Mouse (Mus musculus) spleen, postnatal 14 days (tissue): ENCODE measurements around the gene Fbxo45.
"Not testable (repeated sequence)": the region's sequence is repeated elsewhere in the genome, so short reads cannot be mapped to it uniquely, and the experiment has no call there.

ENCODE experiments used
- DNase-seq, 2 experiments: peaks; one replicate each; pipeline ENCODE4 v3.0.0; 2021 to 2022; ENCODE audit warnings: low spot score in 2 of 2

Gene Fbxo45

DNA sequence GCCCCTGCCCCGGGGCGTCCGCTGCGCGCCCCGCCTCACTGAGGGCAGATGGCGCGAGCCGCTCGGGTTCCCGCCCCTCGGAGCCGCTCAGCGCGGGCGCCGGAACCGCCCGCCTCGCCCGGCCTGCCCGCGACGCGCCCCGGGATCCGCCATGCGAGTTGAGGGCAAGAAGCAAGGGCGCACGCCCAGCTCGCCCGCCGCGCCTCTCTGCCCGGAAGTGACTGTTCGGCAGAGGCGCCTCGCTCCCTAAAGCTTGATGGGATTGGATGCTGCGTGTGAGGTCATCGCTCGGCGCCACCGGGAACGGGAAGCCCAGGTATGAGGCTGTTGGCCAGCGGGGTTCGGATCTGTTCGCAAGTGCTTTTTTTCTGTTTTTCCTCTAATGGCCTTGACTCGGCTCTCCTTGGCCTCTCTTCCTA lies at the start of gene Fbxo45, which contains the start of gene Wdr53:
Fbxo45 (minus strand) TSS at position 207 of the 419 bp plus-strand sequence.
Wdr53 (plus strand) TSS at position 276 of the 419 bp plus-strand sequence.
- DNase-seq, result peak; percentile 93 to 97

DNA sequence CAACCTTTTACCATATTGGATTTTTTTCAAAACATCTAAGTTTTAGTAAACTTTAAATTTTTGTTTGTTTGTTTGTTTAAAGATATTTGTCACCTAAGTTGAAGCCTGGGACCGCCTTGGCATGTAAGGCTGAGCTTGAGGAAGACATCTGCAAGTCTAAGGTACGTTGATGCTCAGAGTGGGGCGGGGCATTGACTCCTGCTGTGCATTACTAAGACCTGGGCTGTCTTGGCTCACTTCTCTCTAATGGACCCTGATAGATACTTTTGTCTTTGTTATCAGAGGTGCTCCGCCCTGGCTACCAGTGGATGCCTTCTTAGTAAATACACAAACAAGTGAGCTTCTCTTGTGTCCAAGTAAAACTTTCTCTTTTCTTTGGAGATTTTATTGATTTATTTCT lies 44.9 kb upstream of the Fbxo45 start:
- DNase-seq, result no peak

DNA sequence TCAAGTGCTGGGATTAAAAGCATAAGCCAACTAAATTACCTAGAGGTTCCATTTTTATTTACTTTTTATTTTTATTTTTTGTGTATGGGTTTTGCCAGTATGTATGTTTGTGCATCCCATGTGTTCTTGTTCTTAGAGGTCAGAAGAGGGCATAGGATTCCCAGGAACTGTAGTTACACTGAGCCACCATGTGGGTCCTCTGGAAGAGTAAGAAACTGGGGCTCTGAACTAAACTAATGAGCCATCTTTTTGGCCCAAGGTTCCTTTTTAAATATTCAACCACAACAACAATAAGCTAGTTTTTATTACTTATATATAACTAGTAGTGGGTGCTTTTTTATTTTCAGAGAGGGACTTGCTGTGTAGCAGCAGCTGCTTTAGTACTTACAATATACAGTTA lies 35.6 kb upstream of the Fbxo45 start:
- DNase-seq, result no peak

DNA sequence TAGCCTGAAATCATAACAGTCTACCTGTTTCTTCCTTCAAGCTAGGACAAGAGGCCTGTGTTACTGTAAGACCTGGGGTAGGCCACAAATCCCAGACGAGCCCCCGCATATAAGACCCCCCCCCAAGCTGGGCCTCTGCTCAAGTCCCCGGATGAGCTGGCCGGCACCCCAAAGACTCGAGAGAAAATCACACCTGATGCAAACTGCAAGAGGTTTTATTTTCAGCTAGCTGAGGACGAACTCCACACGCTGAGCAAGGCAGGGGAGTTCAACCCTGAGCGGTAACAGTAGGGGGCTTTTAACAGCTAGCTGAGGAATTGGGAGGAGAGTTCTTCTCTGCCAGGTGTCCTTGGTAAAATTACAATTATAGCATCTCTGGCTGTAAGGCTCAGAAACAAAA lies 33.3 kb upstream of the Fbxo45 start:
- DNase-seq, result no peak

DNA sequence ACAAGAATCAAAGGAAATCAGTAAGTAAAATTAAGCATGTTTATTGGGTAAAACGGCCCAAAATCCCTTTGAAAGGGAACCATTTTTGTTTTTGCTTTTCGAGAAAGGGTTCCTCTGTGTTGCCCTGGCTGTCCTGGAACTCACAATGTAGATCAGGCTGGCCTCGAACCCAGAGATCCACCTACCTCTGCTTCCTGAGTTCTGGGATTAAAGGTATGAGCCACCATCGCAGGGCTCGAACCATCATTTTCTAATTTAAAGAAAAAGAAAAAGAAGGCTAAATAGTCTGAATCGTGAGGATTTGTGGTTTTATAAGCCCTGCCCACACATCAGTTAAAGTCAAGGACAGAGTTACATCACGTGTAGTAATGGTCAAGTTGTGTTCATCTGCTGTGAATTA lies 31.4 kb upstream of the Fbxo45 start:
- no peak for DNase-seq

DNA sequence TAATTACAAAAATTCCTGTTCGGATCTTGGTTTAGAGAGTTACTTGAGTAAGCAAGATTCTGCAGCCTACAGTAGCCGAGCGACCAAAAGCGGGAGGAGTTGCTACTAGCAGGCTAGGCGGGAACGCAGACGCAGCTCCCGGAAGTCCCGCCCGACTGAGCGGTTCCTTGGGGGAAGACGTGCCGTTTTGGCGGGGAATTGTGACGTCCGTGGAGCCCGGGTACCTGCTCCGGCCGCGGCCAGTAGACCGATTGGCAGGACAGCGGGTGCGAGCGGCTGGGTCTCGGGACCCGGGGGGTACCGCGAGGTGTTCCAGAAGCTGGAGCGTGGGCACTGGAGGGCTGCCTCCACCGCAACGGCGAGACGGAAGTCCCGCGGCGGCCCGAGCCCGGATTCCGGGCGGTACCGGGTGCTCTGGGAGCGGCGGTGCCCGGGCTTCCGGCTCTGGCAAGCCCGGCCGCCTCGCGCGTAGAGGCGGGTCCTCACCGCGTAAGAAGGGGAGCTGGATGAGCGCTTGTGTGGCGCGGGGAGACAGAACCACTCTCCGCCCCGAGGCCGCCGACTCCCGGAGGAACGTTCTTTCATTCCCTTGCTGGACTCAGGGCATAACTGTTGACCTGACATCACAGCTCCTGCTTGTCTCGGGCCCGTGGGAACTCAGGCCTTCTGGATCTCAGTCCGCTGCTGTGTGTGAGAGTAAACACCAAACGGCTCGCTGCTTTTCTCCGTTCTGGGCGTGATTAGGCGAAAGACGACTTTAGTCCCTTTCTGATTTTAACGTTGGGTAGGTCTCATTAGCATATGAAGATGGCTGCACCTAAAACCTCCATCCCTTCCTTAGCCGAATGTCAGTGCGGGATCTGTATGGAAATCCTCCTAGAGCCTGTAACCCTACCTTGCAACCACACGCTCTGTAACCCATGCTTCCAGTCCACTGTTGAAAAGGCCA lies 30.6 kb upstream of the Fbxo45 start, which contains the start of gene Rnf168:
Rnf168 (plus strand) TSS at position 152 of the 949 bp plus-strand sequence.
- DNase-seq, result peak; percentile 81 to 84

DNA sequence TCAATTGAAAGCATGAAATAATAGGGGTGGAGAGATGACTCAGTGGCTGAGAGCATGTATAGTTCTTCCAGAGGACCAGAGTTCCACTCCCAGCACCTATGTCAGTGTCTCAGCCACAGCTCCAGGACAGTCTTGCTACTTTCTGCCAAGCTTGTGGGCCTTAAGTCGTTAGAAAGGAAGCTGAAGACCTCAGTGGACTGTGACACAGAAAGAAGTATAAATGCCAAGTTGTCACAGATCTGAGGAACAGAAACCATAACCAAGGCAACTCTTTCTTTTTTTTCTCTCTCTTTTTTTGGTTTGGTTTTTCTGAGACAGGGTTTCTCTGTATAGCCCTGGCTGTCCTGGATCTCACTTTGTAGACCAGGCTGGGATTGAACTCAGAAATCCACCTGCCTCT lies 28.9 kb upstream of the Fbxo45 start:
- DNase-seq, result no peak

DNA sequence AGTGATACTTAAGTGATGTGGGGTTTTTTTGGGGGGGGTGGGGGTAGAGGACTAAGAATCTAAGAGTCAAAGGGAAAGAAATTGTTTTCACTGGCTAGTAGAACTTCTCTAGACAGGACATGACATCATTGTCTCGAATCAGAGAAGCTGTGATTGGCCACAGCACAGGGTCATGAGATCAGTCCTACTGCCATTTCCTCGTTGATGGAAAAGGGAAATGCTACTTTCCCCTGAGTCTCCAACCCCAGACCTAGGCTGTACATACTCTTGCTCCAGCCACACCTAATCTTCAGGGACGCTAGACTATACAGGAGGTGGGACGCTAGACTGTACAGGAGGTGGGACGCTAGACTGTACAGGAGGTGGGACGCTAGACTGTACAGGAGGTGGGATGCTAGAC lies 28.1 kb upstream of the Fbxo45 start:
- no peak for DNase-seq

DNA sequence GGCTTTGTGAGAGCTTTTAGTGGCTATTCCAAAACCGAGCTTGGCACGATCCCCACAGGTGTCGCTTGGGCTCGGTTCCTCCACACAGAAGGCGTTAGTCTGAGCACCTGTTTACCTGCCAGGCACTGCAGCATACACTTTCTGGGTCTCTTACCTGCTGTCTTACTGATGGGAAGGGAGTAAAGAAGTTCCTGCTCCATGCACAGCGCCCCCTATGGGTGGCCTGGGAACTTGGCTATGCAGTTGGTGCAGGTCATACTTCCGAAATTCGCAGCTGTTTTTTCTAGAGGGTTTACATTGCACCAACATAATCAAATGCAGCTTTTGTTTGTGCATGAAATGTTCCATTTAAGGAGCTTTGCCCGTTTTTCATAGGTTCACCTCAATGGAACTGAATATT lies 26.4 kb upstream of the Fbxo45 start:
- DNase-seq, result peak in 1 of 2 experiments; percentile 17

DNA sequence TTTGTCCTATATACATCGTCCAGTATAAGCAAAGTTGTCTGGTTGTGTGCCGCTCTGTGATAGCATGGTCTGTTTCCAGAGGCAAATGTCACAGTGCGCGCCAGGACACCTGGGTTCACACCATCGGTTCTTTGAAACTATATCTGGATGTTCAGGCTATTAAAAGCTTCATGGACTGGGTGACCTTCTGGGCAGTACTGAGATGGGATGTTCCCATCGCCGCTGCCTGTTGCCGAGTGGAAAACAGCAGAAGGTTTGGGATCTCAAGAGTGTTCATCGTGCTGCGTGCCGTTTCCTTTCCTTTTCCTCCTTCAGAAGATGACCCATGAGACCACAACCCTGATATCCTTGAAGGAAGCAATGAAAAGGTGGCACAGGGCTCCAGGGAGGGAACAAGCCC lies 24.3 kb upstream of the Fbxo45 start, which contains the start of gene Smco1:
Smco1 (plus strand) TSS at position 178 of the 400 bp plus-strand sequence.
- no peak for DNase-seq

DNA sequence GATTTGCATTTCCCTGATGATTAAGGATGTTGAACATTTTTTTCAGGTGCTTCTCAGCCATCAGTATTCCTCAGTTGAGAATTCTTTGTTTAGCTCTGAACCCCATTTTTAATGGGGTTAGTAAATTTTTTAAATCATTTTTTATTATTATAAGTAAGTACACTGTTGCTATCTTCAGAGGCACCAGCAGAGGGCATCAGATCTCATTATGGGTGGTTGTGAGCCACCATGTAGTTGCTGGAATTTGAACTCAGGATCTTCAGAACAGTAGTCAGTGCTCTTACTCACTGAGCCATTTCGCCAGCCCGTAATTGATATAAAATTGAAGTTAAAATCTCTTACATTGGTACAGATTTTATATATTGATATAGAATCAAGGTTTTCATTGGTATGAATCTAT lies 17.3 kb upstream of the Fbxo45 start:
- peak in 1 of 2 experiments; percentile 29 for DNase-seq

DNA sequence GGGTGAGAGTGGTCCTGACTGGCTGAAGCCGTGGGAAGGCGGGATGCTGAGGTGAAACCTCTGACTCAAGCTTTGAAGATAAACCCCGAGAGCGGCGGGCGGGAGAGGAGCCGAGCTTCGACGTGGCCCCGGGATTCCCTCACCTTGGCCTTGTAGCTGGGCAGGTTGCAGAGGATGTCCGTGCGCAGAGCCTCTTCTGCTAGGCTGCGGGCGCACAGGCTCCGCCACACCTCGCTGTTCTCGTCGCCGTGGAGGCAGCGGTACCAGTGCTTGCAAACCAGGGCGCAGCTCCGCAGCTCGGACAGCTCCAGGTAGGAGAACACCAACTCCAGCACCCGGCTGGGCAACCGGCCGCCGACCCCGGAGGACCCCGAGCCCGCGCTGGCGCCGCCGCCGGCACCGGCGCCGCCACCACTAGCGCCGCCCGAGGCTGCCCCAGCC lies 587 bp downstream of the Fbxo45 start:
- DNase-seq, result peak; percentile 34 to 40

DNA sequence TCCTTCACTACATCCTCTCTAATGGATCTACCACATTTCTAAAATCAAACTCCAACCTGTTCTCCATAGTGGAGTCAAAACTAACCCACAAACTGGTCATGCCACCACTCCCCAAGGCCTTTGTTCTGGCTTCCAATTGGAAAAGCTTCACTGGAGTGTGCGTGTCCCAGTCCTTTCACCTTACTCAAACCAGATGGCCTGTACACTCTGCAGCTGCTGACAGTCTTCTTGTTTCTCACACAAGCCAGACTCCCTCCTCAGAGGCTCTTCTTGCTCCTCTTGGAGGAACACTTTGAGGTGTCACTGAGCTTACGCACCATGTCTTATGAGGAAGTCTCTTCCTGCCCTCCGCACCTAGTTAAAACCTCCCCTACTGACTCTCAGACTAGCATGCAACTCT lies 3.1 kb downstream of the Fbxo45 start:
- no peak for DNase-seq

DNA sequence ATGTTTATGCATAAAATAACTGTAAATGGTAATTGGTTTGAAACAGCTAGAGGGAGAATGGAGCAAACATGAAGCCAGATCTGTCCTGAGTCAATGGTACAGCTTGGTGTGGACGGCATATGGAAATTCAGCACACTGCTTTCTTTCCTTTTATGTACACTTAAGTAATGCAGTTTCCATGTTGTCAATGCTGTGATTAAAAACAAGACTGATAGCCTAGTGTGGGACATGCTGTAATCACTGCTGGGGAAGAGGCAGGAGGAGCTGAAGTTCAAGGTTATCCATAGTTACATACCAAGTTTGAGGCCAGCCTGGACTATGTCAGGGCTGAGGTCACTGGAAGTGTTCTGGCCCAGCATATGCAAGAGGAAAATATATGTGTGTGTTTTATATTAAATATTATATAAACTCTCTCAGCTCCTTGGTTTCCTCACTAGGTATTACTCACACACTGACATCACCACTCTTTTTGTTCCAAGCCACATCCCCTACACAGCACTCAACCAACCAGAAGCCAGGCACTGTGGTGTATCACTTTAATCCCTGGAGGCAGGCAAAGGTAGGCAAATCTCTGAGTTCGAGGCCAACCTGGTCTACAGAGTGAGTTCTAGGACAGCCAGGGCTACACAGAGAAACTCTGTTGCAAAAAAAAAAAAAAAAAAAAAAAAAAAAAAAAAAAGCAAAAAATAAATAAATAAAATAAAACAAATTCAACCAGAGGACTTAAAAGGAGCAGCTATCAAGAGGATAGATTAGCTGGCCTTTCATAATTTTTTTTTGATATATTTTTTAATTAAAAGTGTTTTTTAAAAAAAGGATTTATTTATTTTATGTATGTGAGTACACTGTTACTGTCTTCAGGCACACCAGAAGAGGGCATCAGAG lies 7.3 kb downstream of the Fbxo45 start:
- no peak for DNase-seq

DNA sequence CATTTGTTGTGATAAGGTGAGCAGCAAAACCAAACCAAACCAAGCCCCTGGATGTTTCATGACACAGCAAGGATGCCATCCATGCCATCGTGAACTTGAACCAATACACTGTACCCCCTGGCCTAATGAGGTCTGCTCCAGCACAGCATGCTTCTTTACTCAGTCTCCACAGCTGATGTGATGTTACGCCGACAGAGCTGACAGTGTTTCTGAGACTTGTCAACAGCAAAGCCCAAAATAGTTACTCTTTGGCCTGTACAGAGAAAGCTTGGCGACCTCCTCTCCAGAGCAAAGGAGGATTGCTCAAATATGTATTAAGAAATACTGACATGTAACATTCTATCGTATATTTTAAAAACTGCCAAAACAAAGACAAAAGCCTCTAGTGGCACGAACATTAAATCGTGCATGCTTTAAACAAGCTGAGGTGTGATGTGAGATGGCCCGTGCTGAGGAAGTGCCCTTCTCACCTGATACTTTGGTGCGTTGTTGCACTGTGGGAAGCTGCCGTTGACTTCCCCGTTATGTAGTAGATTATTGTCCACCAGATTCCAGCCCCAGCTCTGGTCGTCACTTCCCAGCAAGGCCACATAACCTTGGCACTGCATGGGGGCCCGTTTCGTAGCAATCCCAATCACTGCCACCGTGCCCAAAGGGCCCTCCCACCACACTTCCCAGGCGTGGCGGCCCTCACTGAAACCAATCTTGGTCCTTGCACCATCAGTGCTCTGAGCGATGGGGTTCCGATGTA lies 8.9 kb downstream of the Fbxo45 start:
- DNase-seq, result no peak

DNA sequence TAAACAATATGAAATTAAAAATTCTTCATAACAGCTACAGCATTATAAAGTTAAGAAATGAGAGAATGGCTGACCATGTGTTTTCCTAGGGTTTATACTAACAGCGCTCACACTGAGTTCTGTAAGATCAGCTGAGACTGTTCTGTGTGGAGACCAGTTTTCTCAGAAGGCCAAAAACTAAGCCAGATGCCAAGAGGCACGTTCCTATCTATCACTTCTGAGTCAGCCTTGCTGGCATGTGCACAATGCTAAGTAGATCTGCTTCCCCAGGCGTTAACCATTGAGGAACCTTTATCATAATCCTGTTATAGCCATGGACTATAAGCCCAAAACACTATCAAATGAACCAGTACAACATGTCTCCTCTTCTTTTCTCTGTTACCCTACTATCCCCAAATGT lies 14.9 kb downstream of the Fbxo45 start:
- DNase-seq, result not testable (repeated sequence)

DNA sequence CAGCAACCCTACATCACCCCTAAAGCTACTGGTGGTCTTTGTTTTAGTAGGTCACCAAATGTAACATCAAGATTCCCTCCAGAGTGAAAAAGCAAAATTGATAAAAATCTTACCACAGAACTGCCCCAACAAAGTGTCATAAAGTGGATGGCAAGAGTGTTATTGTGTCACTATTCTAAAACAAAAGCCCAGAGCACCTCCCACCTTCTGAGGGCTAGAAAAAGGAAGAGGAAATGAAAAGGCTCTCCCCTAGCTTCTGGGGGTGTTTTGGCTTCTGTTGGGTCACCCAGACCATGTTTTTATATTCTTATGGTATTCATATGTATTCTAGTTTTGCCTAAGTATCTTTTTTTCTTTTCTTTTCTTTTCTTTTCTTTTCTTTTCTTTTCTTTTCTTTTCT lies 24.6 kb downstream of the Fbxo45 start:
- no peak for DNase-seq

DNA sequence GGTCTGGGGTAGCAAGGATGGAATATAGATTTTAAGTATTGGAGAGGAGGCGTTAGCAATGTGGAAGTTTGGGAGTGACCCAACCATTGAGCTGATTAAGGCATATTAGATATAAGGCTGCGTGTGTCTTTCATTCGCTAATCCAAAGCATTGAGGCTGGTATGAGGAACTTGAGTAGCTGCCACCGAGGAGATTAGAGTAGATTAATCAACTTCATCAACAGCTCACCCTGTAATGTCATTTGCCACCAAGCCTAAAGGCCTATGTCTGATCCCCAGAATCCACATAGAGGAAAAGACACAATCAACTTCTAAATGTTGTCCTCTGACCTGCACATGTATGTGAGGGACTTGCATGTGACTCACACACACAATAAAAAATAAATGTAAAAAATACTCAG lies 25.2 kb downstream of the Fbxo45 start:
- no peak for DNase-seq

DNA sequence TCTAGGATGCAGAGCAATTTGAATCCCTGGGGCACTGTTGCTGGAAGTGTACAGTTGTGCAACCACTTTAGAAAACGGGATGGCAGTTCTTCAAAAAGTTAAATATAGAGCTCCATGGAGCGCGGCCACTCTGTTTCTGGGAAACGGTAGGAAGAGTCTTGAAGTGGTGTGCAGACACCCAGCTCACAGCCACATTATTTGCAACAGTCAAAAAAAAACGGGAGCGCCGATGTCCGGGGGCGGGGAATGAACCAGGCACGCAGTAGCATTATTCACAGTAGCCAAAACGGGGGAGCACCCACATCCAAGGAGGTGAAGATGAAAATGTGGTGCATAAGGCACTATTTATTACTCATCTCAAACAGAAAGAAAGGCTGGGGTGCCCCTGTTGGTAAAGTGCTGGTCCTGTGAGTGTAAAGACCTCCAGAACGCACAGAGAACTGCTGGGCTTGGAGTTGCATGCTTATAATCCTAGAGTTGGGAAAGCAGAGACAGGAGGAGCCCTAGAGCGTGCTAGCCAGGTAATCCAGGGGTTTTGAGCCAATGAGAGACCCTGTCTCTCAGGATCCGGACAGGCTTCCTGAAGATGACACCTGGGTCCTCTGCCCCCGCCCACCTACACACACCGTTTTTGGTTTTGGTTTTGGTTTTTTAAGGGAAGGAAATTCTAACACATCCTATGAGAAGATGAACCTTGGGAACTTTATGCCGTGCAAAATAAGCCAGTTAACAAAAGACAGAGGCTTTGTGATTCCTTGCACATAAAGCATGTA lies 32.0 kb downstream of the Fbxo45 start:
- DNase-seq, result no peak

DNA sequence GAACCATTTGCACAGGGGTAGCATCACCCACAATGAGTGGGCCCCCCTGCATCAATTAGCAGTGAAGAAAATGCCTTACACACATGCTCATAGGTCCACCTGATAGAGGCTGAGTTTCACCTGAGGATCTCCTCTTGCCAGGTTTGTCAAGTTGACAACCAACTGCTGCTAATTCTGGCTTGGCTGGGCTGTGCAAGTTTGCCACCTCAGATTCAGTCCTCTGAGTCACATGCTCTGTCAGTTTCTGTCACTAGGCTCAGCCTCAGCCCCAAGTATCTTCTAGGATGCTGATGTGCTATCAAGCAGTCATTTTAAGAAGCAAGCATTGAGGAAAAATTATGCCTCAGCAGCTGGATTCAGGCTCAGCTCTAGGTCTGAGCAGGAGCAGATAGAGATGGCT lies 32.8 kb downstream of the Fbxo45 start:
- DNase-seq, result no peak

DNA sequence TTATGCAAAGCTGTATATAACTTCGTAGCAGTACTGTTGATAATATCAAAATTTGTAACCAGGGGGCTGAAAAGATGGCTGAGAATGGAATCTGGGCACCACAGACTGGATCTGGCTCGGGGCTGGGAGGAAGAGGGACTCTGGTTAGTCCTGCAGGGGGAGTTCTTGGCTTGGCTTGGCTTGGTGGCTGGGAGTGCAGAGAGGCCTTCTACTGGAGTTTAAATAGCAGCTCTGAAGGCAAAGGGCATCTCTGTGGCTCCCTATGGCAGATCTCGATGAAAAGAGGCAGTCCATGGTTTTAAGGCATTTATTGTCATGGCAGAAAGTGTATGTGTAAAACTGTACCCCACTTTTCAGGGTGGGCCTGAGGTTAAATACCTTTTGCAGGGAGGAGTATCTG lies 42.1 kb downstream of the Fbxo45 start:
- no peak for DNase-seq
